31 mouse cellular contexts compared by ENCODE assay signal in the genomic region with DNA sequence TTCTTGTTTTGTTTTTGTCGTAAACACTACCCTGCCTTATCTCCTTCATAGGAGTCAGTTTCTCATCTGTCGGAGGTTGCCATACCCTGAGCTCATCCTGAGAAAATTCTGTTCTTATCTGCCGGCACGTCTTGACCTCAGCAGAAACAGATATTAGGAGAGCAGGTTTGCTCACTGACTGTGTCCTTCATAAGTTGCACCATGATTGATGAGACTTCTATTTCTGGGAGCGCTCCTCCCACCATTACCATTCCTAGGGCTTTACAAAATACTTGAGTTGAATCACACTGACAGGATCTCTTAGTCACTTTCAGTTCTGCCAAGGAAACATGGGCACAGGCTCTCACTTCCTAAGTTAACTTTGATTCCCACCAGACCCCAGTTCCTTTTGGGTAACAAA.
A peak's percentile ranks its signal among the peaks of the same experiment; 100 is the strongest.
DNase-seq lines count a peak whose midpoint lies in the region; ATAC-seq and TF ChIP-seq lines count a peak whose summit lies in the region.
"Had no signal": no experiment of that assay in that cellular context is flagged by ENCODE, and none has a peak within 500 bp of the region (broad histone marks: within the 10 kb centered on the region; RNA-seq: fewer than 3 reads in every experiment).

No protein-coding gene starts in this region.

- ATAC-seq in intestine, embryonic 14.5 days (replicated peaks; ENCODE audit: low FRiP score, low TSS enrichment, low read depth) = no peak
- no peak for ATAC-seq in intestine, postnatal 0 days
- ATAC-seq in hindbrain, embryonic 11.5 days (ENCODE audit: low FRiP score) = no peak
- ATAC-seq: forebrain, postnatal 0 days; liver, embryonic 12.5 days; liver, postnatal 0 days; lung, postnatal 0 days; midbrain, embryonic 15.5 days; Patski had no signal

- no peaks in the 10 kb centered on the region for H3K9me3 ChIP-seq in intestine, embryonic 14.5 days (ENCODE audit: control insufficient read depth, low read length)
- H3K9me3 ChIP-seq in intestine, postnatal 0 days (ENCODE audit: control insufficient read depth) = no peaks in the 10 kb centered on the region
- no peaks in the 10 kb centered on the region for H3K9me3 ChIP-seq in hindbrain, embryonic 11.5 days (ENCODE audit: control insufficient read depth, low read length)
- H3K9me3 ChIP-seq: embryonic facial prominence, embryonic 10.5 days; embryonic facial prominence, embryonic 15.5 days; forebrain, embryonic 12.5 days; G1E; heart, embryonic 10.5 days; kidney, embryonic 15.5 days; liver, embryonic 12.5 days; midbrain, embryonic 10.5 days; midbrain, embryonic 15.5 days had no signal

- H3K27ac ChIP-seq in intestine, embryonic 14.5 days (ENCODE audit: low read depth) = no peak overlapping the region
- no peak overlapping the region for H3K27ac ChIP-seq in intestine, postnatal 0 days (ENCODE audit: low read depth, low read length)
- no peak overlapping the region for H3K27ac ChIP-seq in hindbrain, embryonic 11.5 days (ENCODE audit: low read depth, low read length)
- H3K27ac ChIP-seq in left cerebral cortex, adult 2 months = no peak overlapping the region
- H3K27ac ChIP-seq: embryonic facial prominence, embryonic 10.5 days; embryonic facial prominence, embryonic 15.5 days; forebrain, embryonic 12.5 days; heart, embryonic 10.5 days; hindbrain, embryonic 14.5 days; kidney, embryonic 15.5 days; layer of hippocampus, adult 2 months; liver, embryonic 12.5 days; midbrain, embryonic 10.5 days; midbrain, embryonic 15.5 days had no signal

- no peaks in the 10 kb centered on the region for H3K36me3 ChIP-seq in intestine, embryonic 14.5 days (ENCODE audit: control insufficient read depth, insufficient read depth, low read length)
- no peaks in the 10 kb centered on the region for H3K36me3 ChIP-seq in intestine, postnatal 0 days (ENCODE audit: control insufficient read depth, insufficient read depth)
- H3K36me3 ChIP-seq in hindbrain, embryonic 11.5 days (ENCODE audit: control insufficient read depth, insufficient read depth, low read length) = no peaks in the 10 kb centered on the region
- H3K36me3 ChIP-seq: embryonic facial prominence, embryonic 10.5 days; embryonic facial prominence, embryonic 15.5 days; forebrain, embryonic 12.5 days; G1E; heart, embryonic 10.5 days; kidney, embryonic 15.5 days; liver, embryonic 12.5 days; midbrain, embryonic 10.5 days; midbrain, embryonic 15.5 days had no signal

- no peak overlapping the region for H3K9ac ChIP-seq in intestine, embryonic 14.5 days (ENCODE audit: low read length)
- no peak overlapping the region for H3K9ac ChIP-seq in intestine, postnatal 0 days (ENCODE audit: low read depth, low read length)
- no peak overlapping the region for H3K9ac ChIP-seq in hindbrain, embryonic 11.5 days (ENCODE audit: low read depth, low read length)
- H3K9ac ChIP-seq: embryonic facial prominence, embryonic 15.5 days; forebrain, embryonic 12.5 days; forebrain, postnatal 0 days; hindbrain, embryonic 14.5 days; kidney, embryonic 15.5 days; liver, embryonic 12.5 days; liver, postnatal 0 days; midbrain, embryonic 15.5 days had no signal

- H3K4me3 ChIP-seq in intestine, embryonic 14.5 days (ENCODE audit: low read depth, low read length) = no peak overlapping the region
- no peak overlapping the region for H3K4me3 ChIP-seq in intestine, postnatal 0 days (ENCODE audit: low read depth, low read length)
- no peak overlapping the region for H3K4me3 ChIP-seq in hindbrain, embryonic 11.5 days (ENCODE audit: low read depth, low read length)
- H3K4me3 ChIP-seq in left cerebral cortex, adult 2 months = no peak overlapping the region
- H3K4me3 ChIP-seq: embryonic facial prominence, embryonic 10.5 days; embryonic facial prominence, embryonic 15.5 days; forebrain, embryonic 12.5 days; heart, embryonic 10.5 days; kidney, embryonic 15.5 days; layer of hippocampus, adult 2 months; liver, embryonic 12.5 days; midbrain, embryonic 10.5 days; midbrain, embryonic 15.5 days had no signal

- H3K4me2 ChIP-seq in intestine, embryonic 14.5 days (ENCODE audit: low read length) = no peak overlapping the region
- H3K4me2 ChIP-seq in intestine, postnatal 0 days (replicated peaks; ENCODE audit: low read depth) = no peak overlapping the region
- H3K4me2 ChIP-seq in hindbrain, embryonic 11.5 days (replicated peaks; ENCODE audit: low read depth, low read length) = no peak overlapping the region
- H3K4me2 ChIP-seq: embryonic facial prominence, embryonic 15.5 days; forebrain, embryonic 12.5 days; hindbrain, embryonic 14.5 days; kidney, embryonic 15.5 days; liver, embryonic 12.5 days; midbrain, embryonic 15.5 days had no signal

- no peaks in the 10 kb centered on the region for H3K27me3 ChIP-seq in intestine, embryonic 14.5 days (replicated peaks; ENCODE audit: control insufficient read depth, insufficient read depth, low read length)
- no peaks in the 10 kb centered on the region for H3K27me3 ChIP-seq in intestine, postnatal 0 days (replicated peaks; ENCODE audit: control insufficient read depth, insufficient read depth, low read length)
- no peaks in the 10 kb centered on the region for H3K27me3 ChIP-seq in hindbrain, embryonic 11.5 days (ENCODE audit: control insufficient read depth, insufficient read depth, low read length)
- H3K27me3 ChIP-seq: embryonic facial prominence, embryonic 15.5 days; forebrain, embryonic 12.5 days; kidney, embryonic 15.5 days; liver, embryonic 12.5 days; midbrain, embryonic 15.5 days; Patski had no signal

- no peak for TF ChIP-seq CTCF in intestine, postnatal 0 days (IDR thresholded peaks at IDR 0.05; ENCODE audit: low read depth)
- TF ChIP-seq CTCF in left cerebral cortex, adult 2 months (IDR thresholded peaks at IDR 0.05) = no peak

- peak; percentile 78 for DNase-seq in adrenal gland, adult 2 months
- DNase-seq in adrenal gland, adult 18-20 months (ENCODE audit: low spot score in 2 of 2) = no peak
- peak; percentile 6 for DNase-seq in intestine, embryonic 14.5 days (ENCODE audit: low spot score)
- peak; percentile 47 for DNase-seq in adrenal gland, postnatal 14 days
- DNase-seq in hindbrain, embryonic 11.5 days (ENCODE audit: low spot score) = no peak
- no peak for DNase-seq in left cerebral cortex, adult 2 months (ENCODE audit: extremely low spot score in 1 of 2, low spot score in 2 of 2)
- DNase-seq: cerebellum, adult 2 months; cerebellum, postnatal 14 days; forebrain, postnatal 0 days; heart, postnatal 36 days; kidney, adult 18-20 months; kidney, postnatal 25 days; left cerebral cortex, postnatal 4 days; liver, postnatal 0 days; right cerebral cortex, postnatal 25 days; spleen, adult 18-20 months; thymus, postnatal 14 days had no signal

- H3K4me1 ChIP-seq in intestine, embryonic 14.5 days (replicated peaks; ENCODE audit: control insufficient read depth, insufficient read depth, low read length) = no peaks in the 10 kb centered on the region
- H3K4me1 ChIP-seq in intestine, postnatal 0 days (replicated peaks; ENCODE audit: control insufficient read depth, insufficient read depth, low read length) = no peaks in the 10 kb centered on the region
- no peaks in the 10 kb centered on the region for H3K4me1 ChIP-seq in hindbrain, embryonic 11.5 days (replicated peaks; ENCODE audit: control insufficient read depth, insufficient read depth, low read length)
- H3K4me1 ChIP-seq: embryonic facial prominence, embryonic 15.5 days; forebrain, embryonic 12.5 days; kidney, embryonic 15.5 days; liver, embryonic 12.5 days; midbrain, embryonic 15.5 days had no signal

- WGBS in intestine, embryonic 14.5 days = 82% methylated on average over 5 of the region's 5 CpGs
- WGBS in intestine, postnatal 0 days = 77% methylated on average over 5 of the region's 5 CpGs
- WGBS in hindbrain, embryonic 11.5 days = 96% methylated on average over 5 of the region's 5 CpGs

- intact Hi-C loops in left cerebral cortex, adult 2 months (cut with DNase I) = no loop called here

Comparison
In these comparisons a context has a peak if more than half of its experiments do, and no peak if none do; other contexts are left out.
1. DNase-seq: peak in adrenal gland, adult 2 months (single experiment), intestine, embryonic 14.5 days (single experiment) and adrenal gland, postnatal 14 days (single experiment); none in adrenal gland, adult 18-20 months (0 of 2), hindbrain, embryonic 11.5 days (single experiment) and left cerebral cortex, adult 2 months (0 of 2).